8 mouse cellular contexts compared by ENCODE assay signal in genomic region chr6:91719042-91719747, GRCm38 (mm10). TPM values are rescaled to one million over a fixed set of nuclear protein-coding genes. Genes with fewer than 3 reads are reported as not detected.
A peak's percentile ranks its signal among the peaks of the same experiment; 100 is the strongest.
DNase-seq lines count a peak whose midpoint lies in the region; ATAC-seq and TF ChIP-seq lines count a peak whose summit lies in the region.

No protein-coding gene starts in this region.

- peaks cover 22% of the 10 kb centered on the region for H3K36me3 ChIP-seq in heart, embryonic 15.5 days
- peaks cover 7% of the 10 kb centered on the region for H3K36me3 ChIP-seq in liver, embryonic 16.5 days (ENCODE audit: control insufficient read depth, insufficient read depth)

- H3K27ac ChIP-seq in gastrocnemius, adult 2 months, result peak overlapping the region; percentile 91
- H3K27ac ChIP-seq in heart, embryonic 15.5 days, result peak overlapping the region; percentile 58
- H3K27ac ChIP-seq in liver, embryonic 16.5 days (ENCODE audit: low read length), result peak overlapping the region; percentile 85

- 59% methylated on average over 6 of the region's 6 CpGs for WGBS in heart, embryonic 15.5 days
- 65% methylated on average over 6 of the region's 6 CpGs for WGBS in liver, embryonic 16.5 days (ENCODE audit: insufficient replicate concordance)

- no peaks in the 10 kb centered on the region for H3K9me3 ChIP-seq in heart, embryonic 15.5 days (replicated peaks)
- H3K9me3 ChIP-seq in liver, embryonic 16.5 days (replicated peaks; ENCODE audit: control insufficient read depth, low read length), result no peaks in the 10 kb centered on the region

- H3K9ac ChIP-seq in heart, embryonic 15.5 days, result no peak overlapping the region
- H3K9ac ChIP-seq in liver, embryonic 16.5 days (ENCODE audit: low read depth, low read length), result no peak overlapping the region

- ATAC-seq in heart, embryonic 15.5 days (replicated peaks; ENCODE audit: insufficient number of reproducible peaks, insufficient read depth, low FRiP score, low read depth), result peak; percentile 8; the same call in 1 of the 2 replicates
- peak; percentile 70 for ATAC-seq in liver, embryonic 16.5 days (ENCODE audit: low read depth)
- ATAC-seq in activated CD4-positive, CD25-positive, alpha-beta regulatory T cell, adult 4 months, result no peak

- H3K4me1 ChIP-seq in heart, embryonic 15.5 days (replicated peaks), result peaks cover 31% of the 10 kb centered on the region
- peaks cover 3% of the 10 kb centered on the region for H3K4me1 ChIP-seq in liver, embryonic 16.5 days (ENCODE audit: control insufficient read depth, low read depth, low read length)

- no peak overlapping the region for H3K4me2 ChIP-seq in heart, embryonic 15.5 days
- no peak overlapping the region for H3K4me2 ChIP-seq in liver, embryonic 16.5 days (ENCODE audit: low read depth, low read length)

- H3K27me3 ChIP-seq in heart, embryonic 15.5 days, result no peaks in the 10 kb centered on the region
- no peaks in the 10 kb centered on the region for H3K27me3 ChIP-seq in liver, embryonic 16.5 days (ENCODE audit: control insufficient read depth, insufficient read depth, low read depth, low read length)

- intact Hi-C loops in gastrocnemius, adult 2 months (cut with DNase I), result no loop called here

- TF ChIP-seq CTCF in gastrocnemius, adult 2 months (IDR thresholded peaks at IDR 0.05), result no peak

- peak; percentile 68 for DNase-seq in gastrocnemius, adult 2 months
- DNase-seq in gastrocnemius, postnatal 25 days, result no peak
- DNase-seq in cerebellum, postnatal 14 days, result peak; percentile 69 to 74
- peak; percentile 64 for DNase-seq in kidney, postnatal 14 days
- no peak for DNase-seq in ovary, postnatal 36 days (ENCODE audit: low spot score)

- peak overlapping the region; percentile 7; the same call in 1 of the 2 replicates for H3K4me3 ChIP-seq in gastrocnemius, adult 2 months
- H3K4me3 ChIP-seq in heart, embryonic 15.5 days, result no peak overlapping the region
- no peak overlapping the region for H3K4me3 ChIP-seq in liver, embryonic 16.5 days (ENCODE audit: low read depth, low read length)

RNA-seq across cellular contexts. Expression of gene Slc6a6, which starts 35.3 kb away (rescaled TPM):
- 10 to 100 TPM; 67.0 to 91.9 TPM for total RNA-seq in gastrocnemius, adult 2 months (2021)
- 10 to 100 TPM; 52.1 to 57.8 TPM for total RNA-seq in gastrocnemius, postnatal 25 days (2021)
- polyA plus RNA-seq in heart, embryonic 15.5 days (2015; fragmentation: Nextera tagmentation; extraction: Ambion mirVana), result 72.5 and 74.9 TPM in 2 replicates
- polyA plus RNA-seq in liver, embryonic 16.5 days (2015; fragmentation: Nextera tagmentation; extraction: Ambion mirVana), result 17.1 and 20.5 TPM in 2 replicates
- 10 to 100 TPM; 34.3 to 47.9 TPM for polyA plus RNA-seq in activated CD4-positive, CD25-positive, alpha-beta regulatory T cell, adult 4 months (2017; shearing (Covaris generic))

Comparison
In these comparisons a context has a peak if more than half of its experiments do, and no peak if none do; other contexts are left out.
1. DNase-seq: peak in gastrocnemius, adult 2 months (single experiment), cerebellum, postnatal 14 days (2 of 2) and kidney, postnatal 14 days (single experiment); none in gastrocnemius, postnatal 25 days (single experiment) and ovary, postnatal 36 days (single experiment).
2. Peak in every context shown above with its lines, with median percentiles within 50 percentile points of each other: H3K27ac ChIP-seq.